Mouse (Mus musculus) hindbrain, embryonic 10.5 days (tissue): ENCODE data around the gene Riox2. TPM values are rescaled to one million over a fixed set of nuclear protein-coding genes. Genes with fewer than 3 reads are reported as not detected.
"Not testable (repeated sequence)": the region's sequence is repeated elsewhere in the genome, so short reads cannot be mapped to it uniquely, and the experiment has no call there.

Experiments used
- DNase-seq: peaks from one replicate; pipeline ENCODE4 v3.0.0-alpha.2; 2017; ENCODE audit warnings: low spot score
- H3K27ac ChIP-seq: fragments of 300-500 bp; sonication (generic); 2 replicates; pipeline ENCODE4 v1.5.1; 2016; ENCODE audit warnings: mild to moderate bottlenecking, moderate library complexity
- H3K27me3 ChIP-seq: fragments of 300-500 bp; sonication (generic); 2 replicates; pipeline ENCODE4 v1.6.1; 2016; ENCODE audit warnings: mild to moderate bottlenecking; ENCODE audit not compliant: poor library complexity, insufficient read depth, severe bottlenecking
- H3K36me3 ChIP-seq: fragments of 300-500 bp; sonication (generic); 2 replicates; pipeline ENCODE4 v1.6.1; 2016; ENCODE audit warnings: mild to moderate bottlenecking, moderate library complexity
- H3K4me1 ChIP-seq: fragments of 300-500 bp; sonication (generic); replicated peaks from 2 replicates; pipeline ENCODE4 v1.6.1; 2016; ENCODE audit warnings: mild to moderate bottlenecking
- H3K4me3 ChIP-seq: fragments of 300-500 bp; sonication (generic); 2 replicates; pipeline ENCODE4 v1.5.1; 2016; ENCODE audit warnings: mild to moderate bottlenecking, moderate library complexity
- H3K9me3 ChIP-seq: fragments of 300-500 bp; sonication (generic); 2 replicates; pipeline ENCODE4 v1.6.1; 2016; ENCODE audit warnings: mild to moderate bottlenecking, moderate library complexity
- WGBS: fragments of 180-500 bp; shearing (Covaris S2); methylation state at CpG from one replicate; pipeline ENCODE4 v1.1.7; 2016; 5-methylcytosine and 5-hydroxymethylcytosine counted together
- polyA plus RNA-seq: library from polyadenylated mRNA; unstranded; fragments of >200 nt; fragmentation: Nextera tagmentation; extraction: Ambion mirVana; gene quantifications from 2 replicates; pipeline ENCODE4 v1.2.1, GENCODE M21; 2016

Gene Riox2
- 24.9 and 33.9 TPM in 2 replicates for polyA plus RNA-seq

GRCm38 (mm10) chr16:59471637-59472278, at the start of gene Riox2:
Gene Riox2, plus strand, starts transcription at chr16:59471775.
- peaks cover 15% of the 10 kb centered on the region; the same call in 1 of the 2 replicates for H3K36me3 ChIP-seq
- H3K4me3 ChIP-seq: peak within 1 kb of the TSS; percentile 68
- no peaks in the 10 kb centered on the region for H3K9me3 ChIP-seq
- peak within 1 kb of the TSS; percentile 91 for H3K27ac ChIP-seq
- 2% methylated on average over 56 of the region's 56 CpGs for WGBS
- H3K27me3 ChIP-seq: no peaks in the 10 kb centered on the region
- DNase-seq: peak; percentile 86
- peaks cover 10% of the 10 kb centered on the region for H3K4me1 ChIP-seq

GRCm38 (mm10) chr16:59427960-59428359, 43.6 kb upstream of the Riox2 start:
- no peaks in the 10 kb centered on the region for H3K9me3 ChIP-seq
- H3K4me3 ChIP-seq: no peak overlapping the region
- H3K4me1 ChIP-seq: no peaks in the 10 kb centered on the region
- H3K27ac ChIP-seq: no peak overlapping the region
- 73% methylated on average over 7 of the region's 7 CpGs for WGBS
- DNase-seq: no peak
- H3K36me3 ChIP-seq: no peaks in the 10 kb centered on the region
- no peaks in the 10 kb centered on the region for H3K27me3 ChIP-seq

- DNase-seq: no peak
- Histone ChIP-seq H3K4me1 (no peaks in the 10 kb centered on the region), H3K9me3 (no peaks in the 10 kb centered on the region), H3K27ac (no peak overlapping the region), H3K27me3 (no peaks in the 10 kb centered on the region), H3K36me3 (no peaks in the 10 kb centered on the region), H3K4me3 (no peak overlapping the region)
- 82% methylated on average over 11 of the region's 11 CpGs for whole genome bisulfite sequencing
These were observed 38.4 kb upstream of the Riox2 start for GRCm38 (mm10) chr16:59433181-59433580.

- no peak for DNase-seq
- WGBS: 89% methylated on average over 7 of the region's 7 CpGs
- no peak overlapping the region for H3K4me3 ChIP-seq
These were observed 26.6 kb upstream of the Riox2 start for GRCm38 (mm10) chr16:59444880-59445559.

GRCm38 (mm10) chr16:59448181-59448580, 23.4 kb upstream of the Riox2 start:
- no peak overlapping the region for H3K27ac ChIP-seq
- no peaks in the 10 kb centered on the region for H3K9me3 ChIP-seq
- H3K4me3 ChIP-seq: no peak overlapping the region
- H3K27me3 ChIP-seq: no peaks in the 10 kb centered on the region
- H3K36me3 ChIP-seq: no peaks in the 10 kb centered on the region
- DNase-seq: no peak
- H3K4me1 ChIP-seq: no peaks in the 10 kb centered on the region
- 84% methylated on average over 1 of the region's 1 CpGs for WGBS

More at GRCm38 (mm10) chr16:59444880-59445559, 26.6 kb upstream of the Riox2 start:
- Histone ChIP-seq H3K9me3 (no peaks in the 10 kb centered on the region), H3K36me3 (no peaks in the 10 kb centered on the region), H3K27me3 (no peaks in the 10 kb centered on the region), H3K27ac (no peak overlapping the region), H3K4me1 (no peaks in the 10 kb centered on the region)

GRCm38 (mm10) chr16:59449092-59449491, 22.5 kb upstream of the Riox2 start:
- Histone ChIP-seq H3K27ac (no peak overlapping the region), H3K9me3 (no peaks in the 10 kb centered on the region), H3K36me3 (no peaks in the 10 kb centered on the region), H3K4me3 (no peak overlapping the region), H3K4me1 (no peaks in the 10 kb centered on the region), H3K27me3 (no peaks in the 10 kb centered on the region)
- DNase-seq: no peak

GRCm38 (mm10) chr16:59451813-59452212, 19.8 kb upstream of the Riox2 start:
- Histone ChIP-seq H3K36me3 (no peaks in the 10 kb centered on the region), H3K4me3 (no peak overlapping the region), H3K9me3 (no peaks in the 10 kb centered on the region), H3K27ac (no peak overlapping the region), H3K27me3 (no peaks in the 10 kb centered on the region), H3K4me1 (no peaks in the 10 kb centered on the region)
- DNase-seq: no peak
- WGBS: 87% methylated on average over 5 of the region's 5 CpGs

- H3K36me3 ChIP-seq, H3K9me3 ChIP-seq, H3K27ac ChIP-seq, H3K27me3 ChIP-seq, H3K4me3 ChIP-seq, H3K4me1 ChIP-seq, DNase-seq: not testable (repeated sequence)
- 86% methylated on average over 5 of the region's 5 CpGs for WGBS
These were observed 12.2 kb upstream of the Riox2 start for GRCm38 (mm10) chr16:59459259-59459861.

GRCm38 (mm10) chr16:59463567-59463966, 8.0 kb upstream of the Riox2 start:
- peaks cover 7% of the 10 kb centered on the region for H3K9me3 ChIP-seq
- no peaks in the 10 kb centered on the region for H3K27me3 ChIP-seq
- no peak for DNase-seq
- no peaks in the 10 kb centered on the region for H3K36me3 ChIP-seq
- WGBS: 87% methylated on average over 4 of the region's 4 CpGs
- H3K4me3 ChIP-seq: no peak overlapping the region
- H3K4me1 ChIP-seq: no peaks in the 10 kb centered on the region
- H3K27ac ChIP-seq: no peak overlapping the region

GRCm38 (mm10) chr16:59463973-59464372, 7.6 kb upstream of the Riox2 start:
- Histone ChIP-seq H3K27me3 (no peaks in the 10 kb centered on the region), H3K4me3 (no peak overlapping the region), H3K9me3 (peaks cover 7% of the 10 kb centered on the region), H3K27ac (no peak overlapping the region), H3K36me3 (no peaks in the 10 kb centered on the region), H3K4me1 (no peaks in the 10 kb centered on the region)
- no peak for DNase-seq
- 93% methylated on average over 6 of the region's 6 CpGs for WGBS

GRCm38 (mm10) chr16:59469846-59470245, 1.7 kb upstream of the Riox2 start:
- Histone ChIP-seq H3K27ac (no peak overlapping the region), H3K4me1 (peaks cover 10% of the 10 kb centered on the region), H3K27me3 (no peaks in the 10 kb centered on the region), H3K4me3 (no peak overlapping the region), H3K9me3 (peaks cover 4% of the 10 kb centered on the region), H3K36me3 (no peaks in the 10 kb centered on the region)
- 86% methylated on average over 1 of the region's 1 CpGs for WGBS
- no peak for DNase-seq

- Histone ChIP-seq H3K27me3 (no peaks in the 10 kb centered on the region), H3K4me1 (peaks cover 10% of the 10 kb centered on the region), H3K4me3 (peak overlapping the region; percentile 68), H3K9me3 (no peaks in the 10 kb centered on the region), H3K36me3 (peaks cover 22% of the 10 kb centered on the region), H3K27ac (peak overlapping the region; percentile 91; the same call in 1 of the 2 replicates)
- 61% methylated on average over 6 of the region's 6 CpGs for WGBS
- DNase-seq: no peak
These were observed 971 bp downstream of the Riox2 start for GRCm38 (mm10) chr16:59472546-59472945.

GRCm38 (mm10) chr16:59474788-59475187, 3.2 kb downstream of the Riox2 start:
- no peaks in the 10 kb centered on the region for H3K27me3 ChIP-seq
- H3K4me3 ChIP-seq: no peak overlapping the region
- peaks cover 10% of the 10 kb centered on the region for H3K4me1 ChIP-seq
- WGBS: 23% methylated on average over 1 of the region's 1 CpGs
- peaks cover 42% of the 10 kb centered on the region for H3K36me3 ChIP-seq
- no peak overlapping the region for H3K27ac ChIP-seq
- no peaks in the 10 kb centered on the region for H3K9me3 ChIP-seq
- peak; percentile 46 for DNase-seq
